Comparison of ENCODE assay signal across 8 mouse cellular contexts in genomic region chr8:77610374-77610969, GRCm38 (mm10). TPM values are rescaled to one million over a fixed set of nuclear protein-coding genes. Genes with fewer than 3 reads are reported as not detected.
DNase-seq lines count a peak whose midpoint lies in the region; ATAC-seq lines count a peak whose summit lies in the region.

Gene Tmem184c (minus strand): TSS chr8:77610698.

- DNase-seq in NIH3T3 (ENCODE audit: low read depth), result peak; percentile 99
- DNase-seq in cerebellum, postnatal 10 days, result peak; percentile 99
- DNase-seq in frontal cortex, postnatal 10 days (ENCODE audit: low spot score in 2 of 2), result peak; percentile 96 to 97
- peak; percentile 98 to 99 for DNase-seq in layer of hippocampus, postnatal 14 days (ENCODE audit: low spot score in 2 of 2)
- DNase-seq in lung, postnatal 14 days, result peak; percentile 98
- peak; percentile 94 for DNase-seq in retina, adult 2 months (ENCODE audit: low read depth, low spot score)
- peak; percentile 99 to 100 for DNase-seq in thymus, postnatal 36 days

- H3K9ac ChIP-seq in hindbrain, embryonic 12.5 days, result peak within 1 kb of the TSS; percentile 67

- H3K27ac ChIP-seq in hindbrain, embryonic 12.5 days, result peak within 1 kb of the TSS; percentile 84

- peak within 1 kb of the TSS; percentile 85 for H3K4me3 ChIP-seq in hindbrain, embryonic 12.5 days

- no peaks in the 10 kb centered on the region for H3K27me3 ChIP-seq in hindbrain, embryonic 12.5 days

- no peaks in the 10 kb centered on the region for H3K9me3 ChIP-seq in hindbrain, embryonic 12.5 days (replicated peaks)

- H3K4me2 ChIP-seq in hindbrain, embryonic 12.5 days (replicated peaks), result peak within 1 kb of the TSS; percentile 77

- peaks cover 3% of the 10 kb centered on the region for H3K36me3 ChIP-seq in hindbrain, embryonic 12.5 days

- ATAC-seq in hindbrain, embryonic 12.5 days (ENCODE audit: low FRiP score), result peak; percentile 98

- under 1% methylated on average over 36 of the region's 36 CpGs for WGBS in hindbrain, embryonic 12.5 days

- H3K4me1 ChIP-seq in hindbrain, embryonic 12.5 days, result peaks cover 10% of the 10 kb centered on the region

RNA-seq across cellular contexts. Expression of gene Tmem184c, which starts in this region (rescaled TPM):
- 56.9 and 64.2 TPM in 2 replicates for polyA plus RNA-seq in hindbrain, embryonic 12.5 days (2016; fragmentation: Nextera tagmentation; extraction: Ambion mirVana)
- total RNA-seq in layer of hippocampus, postnatal 14 days (2021), result 10 to 100 TPM; 62.2 to 64.1 TPM

Comparison
In these comparisons a context has a peak if more than half of its experiments do, and no peak if none do; other contexts are left out.
1. Peak in every context shown above with its lines: DNase-seq, ATAC-seq, H3K4me3 ChIP-seq and H3K27ac ChIP-seq.